Mouse (Mus musculus): Measurements from ENCODE around the gene Smim14. TPM values are rescaled to one million over a fixed set of nuclear protein-coding genes. Genes with fewer than 3 reads are reported as not detected.

Smim14 gene
- polyA plus RNA-seq, 1 experiment = 72.3 TPM

GRCm38 (mm10) chr5:65469766-65470165, 67.2 kb downstream of the Smim14 start:
- TF ChIP-seq CTCF (IDR thresholded peaks at IDR 0.05; ENCODE audit: extremely low read depth, insufficient read length, insufficient replicate concordance, low read depth, low read length) = no peak
- TF ChIP-seq POLR2A (IDR thresholded peaks at IDR 0.05; ENCODE audit: low read depth, low read length) = no peak
- Histone ChIP-seq H3K27me3 (ENCODE audit: control insufficient read depth, insufficient read depth, low read length) (no peaks in the 10 kb centered on the region), H3K4me1 (ENCODE audit: control insufficient read depth, insufficient read depth, insufficient read length, low read length) (no peaks in the 10 kb centered on the region), H3K27ac (ENCODE audit: insufficient read depth, low read depth, low read length) (no peak overlapping the region), H3K36me3 (ENCODE audit: control insufficient read depth, insufficient read depth, low read length) (peaks cover 26% of the 10 kb centered on the region), H3K4me3 (ENCODE audit: low read depth, low read length) (no peak overlapping the region)
- 73% methylated on average over 6 of the region's 6 CpGs for WGBS

GRCm38 (mm10) chr5:65466911-65467310, 70.1 kb downstream of the Smim14 start:
- no peaks in the 10 kb centered on the region for H3K4me1 ChIP-seq (ENCODE audit: control insufficient read depth, insufficient read depth, insufficient read length, low read length)
- H3K27me3 ChIP-seq (ENCODE audit: control insufficient read depth, insufficient read depth, low read length) = no peaks in the 10 kb centered on the region
- no peak overlapping the region for H3K4me3 ChIP-seq (ENCODE audit: low read depth, low read length)
- H3K27ac ChIP-seq (ENCODE audit: insufficient read depth, low read depth, low read length) = no peak overlapping the region
- TF ChIP-seq POLR2A (IDR thresholded peaks at IDR 0.05; ENCODE audit: low read depth, low read length) (no peak), CTCF (IDR thresholded peaks at IDR 0.05; ENCODE audit: extremely low read depth, insufficient read length, insufficient replicate concordance, low read depth, low read length) (no peak)
- peaks cover 29% of the 10 kb centered on the region for H3K36me3 ChIP-seq (ENCODE audit: control insufficient read depth, insufficient read depth, low read length)
- 85% methylated on average over 3 of the region's 3 CpGs for WGBS

DNA sequence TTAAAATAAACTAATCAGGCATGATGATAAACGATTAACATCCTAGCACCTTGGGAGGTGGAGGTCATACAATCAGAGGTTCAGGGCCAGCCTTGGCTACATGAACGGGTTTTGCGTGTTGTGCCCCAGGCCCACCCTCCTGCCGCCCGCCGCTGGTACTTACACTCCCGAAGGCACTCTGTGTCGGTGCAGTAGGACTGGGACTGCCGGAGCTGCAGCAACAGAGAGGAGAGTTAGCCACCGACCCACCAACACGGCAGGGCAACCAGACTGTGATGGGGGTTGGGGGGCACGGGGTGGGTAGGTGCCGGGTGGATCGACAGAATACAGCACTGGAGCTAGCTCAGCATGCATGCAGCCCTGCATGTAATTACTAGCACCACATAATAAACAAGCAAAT, 76.6 kb downstream of the Smim14 start:
- Histone ChIP-seq H3K4me3 (ENCODE audit: low read depth, low read length) (no peak overlapping the region), H3K27me3 (ENCODE audit: control insufficient read depth, insufficient read depth, low read length) (no peaks in the 10 kb centered on the region), H3K36me3 (ENCODE audit: control insufficient read depth, insufficient read depth, low read length) (peaks cover 18% of the 10 kb centered on the region), H3K27ac (ENCODE audit: insufficient read depth, low read depth, low read length) (no peak overlapping the region), H3K4me1 (ENCODE audit: control insufficient read depth, insufficient read depth, insufficient read length, low read length) (no peaks in the 10 kb centered on the region)
- WGBS = 91% methylated on average over 14 of the region's 14 CpGs
- TF ChIP-seq CTCF (IDR thresholded peaks at IDR 0.05; ENCODE audit: extremely low read depth, insufficient read length, insufficient replicate concordance, low read depth, low read length) (no peak), POLR2A (IDR thresholded peaks at IDR 0.05; ENCODE audit: low read depth, low read length) (no peak)

DNA sequence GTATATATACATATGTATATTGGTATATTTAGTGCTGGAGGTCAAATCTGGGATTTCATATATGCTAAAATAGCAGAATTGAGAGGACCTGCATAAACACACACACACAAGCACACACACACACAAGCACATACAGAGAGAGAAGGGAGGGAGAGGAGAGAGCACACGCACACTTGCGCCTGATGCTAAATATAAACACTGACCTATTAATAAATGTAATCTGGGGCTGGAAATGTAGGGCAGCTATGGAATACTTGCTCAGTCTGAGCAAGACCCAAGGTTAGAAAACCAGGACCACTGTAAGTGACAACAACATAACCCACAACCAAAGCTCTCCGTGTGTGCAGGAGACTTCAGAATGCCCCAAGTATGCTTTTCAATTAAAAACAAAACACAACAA, 77.5 kb downstream of the Smim14 start:
- Histone ChIP-seq H3K4me1 (ENCODE audit: control insufficient read depth, insufficient read depth, insufficient read length, low read length) (no peaks in the 10 kb centered on the region), H3K27me3 (ENCODE audit: control insufficient read depth, insufficient read depth, low read length) (no peaks in the 10 kb centered on the region), H3K4me3 (ENCODE audit: low read depth, low read length) (no peak overlapping the region), H3K36me3 (ENCODE audit: control insufficient read depth, insufficient read depth, low read length) (peaks cover 13% of the 10 kb centered on the region), H3K27ac (ENCODE audit: insufficient read depth, low read depth, low read length) (no peak overlapping the region)
- 90% methylated on average over 3 of the region's 3 CpGs for WGBS
- no peak for TF ChIP-seq CTCF (IDR thresholded peaks at IDR 0.05; ENCODE audit: extremely low read depth, insufficient read length, insufficient replicate concordance, low read depth, low read length)
- TF ChIP-seq POLR2A (IDR thresholded peaks at IDR 0.05; ENCODE audit: low read depth, low read length) = no peak

GRCm38 (mm10) chr5:65457846-65458245, 79.1 kb downstream of the Smim14 start:
- TF ChIP-seq POLR2A (IDR thresholded peaks at IDR 0.05; ENCODE audit: low read depth, low read length) (no peak), CTCF (IDR thresholded peaks at IDR 0.05; ENCODE audit: extremely low read depth, insufficient read length, insufficient replicate concordance, low read depth, low read length) (no peak)
- Histone ChIP-seq H3K4me3 (ENCODE audit: low read depth, low read length) (no peak overlapping the region), H3K27me3 (ENCODE audit: control insufficient read depth, insufficient read depth, low read length) (no peaks in the 10 kb centered on the region), H3K36me3 (ENCODE audit: control insufficient read depth, insufficient read depth, low read length) (peaks cover 15% of the 10 kb centered on the region), H3K27ac (ENCODE audit: insufficient read depth, low read depth, low read length) (peak overlapping the region; percentile 61), H3K4me1 (ENCODE audit: control insufficient read depth, insufficient read depth, insufficient read length, low read length) (no peaks in the 10 kb centered on the region)
- 67% methylated on average over 5 of the region's 5 CpGs for WGBS

GRCm38 (mm10) chr5:65457086-65457827, 79.7 kb downstream of the Smim14 start:
- Histone ChIP-seq H3K27me3 (ENCODE audit: control insufficient read depth, insufficient read depth, low read length) (no peaks in the 10 kb centered on the region), H3K4me1 (ENCODE audit: control insufficient read depth, insufficient read depth, insufficient read length, low read length) (no peaks in the 10 kb centered on the region), H3K27ac (ENCODE audit: insufficient read depth, low read depth, low read length) (peak overlapping the region; percentile 61), H3K4me3 (ENCODE audit: low read depth, low read length) (no peak overlapping the region), H3K36me3 (ENCODE audit: control insufficient read depth, insufficient read depth, low read length) (peaks cover 17% of the 10 kb centered on the region)
- WGBS = 75% methylated on average over 7 of the region's 7 CpGs
- TF ChIP-seq POLR2A (IDR thresholded peaks at IDR 0.05; ENCODE audit: low read depth, low read length) = no peak
- no peak for TF ChIP-seq CTCF (IDR thresholded peaks at IDR 0.05; ENCODE audit: extremely low read depth, insufficient read length, insufficient replicate concordance, low read depth, low read length)

- no peaks in the 10 kb centered on the region for H3K27me3 ChIP-seq (ENCODE audit: control insufficient read depth, insufficient read depth, low read length)
- WGBS = 49% methylated on average over 5 of the region's 5 CpGs
- H3K36me3 ChIP-seq (ENCODE audit: control insufficient read depth, insufficient read depth, low read length) = peaks cover 25% of the 10 kb centered on the region
- H3K4me3 ChIP-seq (ENCODE audit: low read depth, low read length) = no peak overlapping the region
- TF ChIP-seq CTCF (IDR thresholded peaks at IDR 0.05; ENCODE audit: extremely low read depth, insufficient read length, insufficient replicate concordance, low read depth, low read length) = no peak
- TF ChIP-seq POLR2A (IDR thresholded peaks at IDR 0.05; ENCODE audit: low read depth, low read length) = no peak
- no peaks in the 10 kb centered on the region for H3K4me1 ChIP-seq (ENCODE audit: control insufficient read depth, insufficient read depth, insufficient read length, low read length)
- no peak overlapping the region for H3K27ac ChIP-seq (ENCODE audit: insufficient read depth, low read depth, low read length)
Measured at GRCm38 (mm10) chr5:65454771-65455170, 82.2 kb downstream of the Smim14 start.
